Mouse (Mus musculus): Measurements from ENCODE around the gene Patz1. TPM values are rescaled to one million over a fixed set of nuclear protein-coding genes. Genes with fewer than 3 reads are reported as not detected.

The Patz1 gene
- 37.4 TPM for polyA plus RNA-seq (2014; fragmentation: Illumina TruSeq; extraction: RNeasy Lipid Tissue Mini Kit (QIAGEN cat#74804); ENCODE audit: low read depth, low replicate concordance)

DNA sequence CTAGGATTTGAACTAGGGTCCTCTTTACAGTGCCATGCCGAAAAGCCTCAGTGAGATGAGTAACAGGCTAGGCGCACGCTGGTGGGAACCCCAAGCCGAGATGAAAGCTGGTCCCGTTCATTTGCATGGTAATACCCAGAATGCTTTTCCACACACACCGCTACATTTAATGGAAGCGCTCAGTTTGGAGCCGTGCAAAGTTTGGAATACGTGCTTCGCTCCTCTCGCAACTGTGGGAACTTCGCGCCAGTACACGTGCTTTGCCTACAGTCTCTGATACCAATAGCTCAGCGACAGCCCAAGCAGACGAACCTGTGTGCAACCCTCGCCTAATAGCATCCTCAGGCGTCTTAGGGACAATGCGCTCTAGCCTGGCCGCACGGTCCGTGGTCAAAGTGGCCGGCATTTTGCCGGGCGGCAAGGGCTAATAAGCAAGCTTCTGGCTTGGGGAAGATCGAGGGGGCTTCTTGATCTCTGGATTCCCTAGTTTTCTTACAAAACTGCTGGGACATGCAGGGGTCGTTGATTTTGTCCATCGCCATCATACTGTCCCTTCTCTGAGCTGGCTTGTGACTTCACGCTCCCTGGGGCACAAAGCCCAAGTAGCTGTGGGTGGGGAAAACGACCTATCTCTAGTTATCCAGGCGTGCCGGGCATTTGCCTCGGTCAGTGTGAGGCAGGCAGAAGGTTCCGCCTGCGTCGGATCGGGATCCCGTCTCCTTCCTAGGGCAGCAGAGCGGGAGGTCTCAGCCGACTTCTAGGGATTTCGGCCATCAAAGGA lies at the start of gene Patz1:
Gene Patz1 (plus strand): TSS at position 354 of the 781 bp plus-strand sequence.

GRCm38 (mm10) chr11:3266079-3266685 lies 22.5 kb upstream of the Patz1 start, which contains the start of gene Drg1:
Gene Drg1, minus strand, starts transcription at chr11:3266415.

DNA sequence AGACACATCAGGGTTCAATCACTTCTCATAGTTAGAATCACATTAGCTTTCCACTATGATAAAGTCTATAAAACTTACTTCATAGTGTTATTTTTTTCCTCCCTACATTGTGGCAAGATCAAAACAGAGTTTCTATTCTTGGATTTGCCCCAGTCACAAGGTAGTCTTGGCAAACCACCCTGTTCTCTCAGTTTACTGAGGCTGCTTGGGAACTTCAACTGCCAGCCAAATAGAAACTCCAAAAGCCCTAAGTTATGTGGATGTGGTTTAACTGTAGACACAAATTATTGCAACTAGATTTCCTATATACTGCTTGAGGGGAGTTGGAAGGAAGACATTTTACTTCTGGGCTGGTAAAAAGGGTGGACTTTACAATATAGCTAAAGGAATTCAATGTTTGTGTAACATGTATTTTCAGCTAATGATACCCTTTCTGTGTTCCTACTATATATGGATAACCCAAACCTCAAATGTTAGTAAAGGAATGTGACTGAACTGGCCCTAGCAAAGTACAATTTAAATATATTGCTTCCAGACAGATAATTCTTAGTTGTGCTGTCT lies 41.3 kb downstream of the Patz1 start, which contains the start of gene Pik3ip1:
Gene Pik3ip1 (plus strand): TSS at position 511 of the 561 bp plus-strand sequence.

Other genes starting within 250 kb of the Patz1 start
- 27.2 TPM for gene Sfi1, start 95.4 kb upstream of the Patz1 start, polyA plus RNA-seq (2014; fragmentation: Illumina TruSeq; extraction: RNeasy Lipid Tissue Mini Kit (QIAGEN cat#74804); ENCODE audit: low read depth, low replicate concordance)
- 33.9 TPM for gene Eif4enif1, start 86.5 kb upstream of the Patz1 start, polyA plus RNA-seq (2014; fragmentation: Illumina TruSeq; extraction: RNeasy Lipid Tissue Mini Kit (QIAGEN cat#74804); ENCODE audit: low read depth, low replicate concordance)
- gene Drg1, start 22.5 kb upstream of the Patz1 start, polyA plus RNA-seq (2014; fragmentation: Illumina TruSeq; extraction: RNeasy Lipid Tissue Mini Kit (QIAGEN cat#74804); ENCODE audit: low read depth, low replicate concordance), result 67.9 TPM
- 22.2 TPM for gene Pik3ip1, start 41.5 kb downstream of the Patz1 start, polyA plus RNA-seq (2014; fragmentation: Illumina TruSeq; extraction: RNeasy Lipid Tissue Mini Kit (QIAGEN cat#74804); ENCODE audit: low read depth, low replicate concordance)
- 53.4 TPM for gene Limk2, start 120.3 kb downstream of the Patz1 start, polyA plus RNA-seq (2014; fragmentation: Illumina TruSeq; extraction: RNeasy Lipid Tissue Mini Kit (QIAGEN cat#74804); ENCODE audit: low read depth, low replicate concordance)
- gene Rnf185, start 163.5 kb downstream of the Patz1 start, polyA plus RNA-seq (2014; fragmentation: Illumina TruSeq; extraction: RNeasy Lipid Tissue Mini Kit (QIAGEN cat#74804); ENCODE audit: low read depth, low replicate concordance), result 30.8 TPM
- gene Pla2g3, start 199.4 kb downstream of the Patz1 start, polyA plus RNA-seq (2014; fragmentation: Illumina TruSeq; extraction: RNeasy Lipid Tissue Mini Kit (QIAGEN cat#74804); ENCODE audit: low read depth, low replicate concordance), result 1.1 TPM
- 2.9 TPM for gene Inpp5j, start 215.9 kb downstream of the Patz1 start, polyA plus RNA-seq (2014; fragmentation: Illumina TruSeq; extraction: RNeasy Lipid Tissue Mini Kit (QIAGEN cat#74804); ENCODE audit: low read depth, low replicate concordance)
- gene Selenom, start 225.8 kb downstream of the Patz1 start, polyA plus RNA-seq (2014; fragmentation: Illumina TruSeq; extraction: RNeasy Lipid Tissue Mini Kit (QIAGEN cat#74804); ENCODE audit: low read depth, low replicate concordance), result 56.9 TPM